Mouse (Mus musculus) forebrain, postnatal 0 days (tissue): ENCODE data around the gene Tenm4. TPM values are rescaled to one million over a fixed set of nuclear protein-coding genes. Genes with fewer than 3 reads are reported as not detected.

ENCODE experiments used
- ATAC-seq: fragments of 200-750 bp; cut with Nextera tagmentation; 2 replicates; pipeline ENCODE4 v1.8.0; 2017; ENCODE audit warnings: mild to moderate bottlenecking, moderate library complexity
- DNase-seq: peaks from one replicate; pipeline ENCODE4 v3.0.0-alpha.2; 2015
- H3K27ac ChIP-seq: fragments of 300-500 bp; sonication (generic); 2 replicates; pipeline ENCODE4 v1.5.1; 2014; ENCODE audit warnings: low read depth, mild to moderate bottlenecking, antibody characterized with exemption, low read length, moderate library complexity, mixed read lengths
- H3K27me3 ChIP-seq: fragments of 300-500 bp; sonication (generic); 2 replicates; pipeline ENCODE4 v1.6.1; 2014; ENCODE audit warnings: mild to moderate bottlenecking, low read length, mixed read lengths; ENCODE audit not compliant: insufficient read depth
- H3K36me3 ChIP-seq: fragments of 300-500 bp; sonication (generic); 2 replicates; pipeline ENCODE4 v1.6.1; 2014; ENCODE audit warnings: mild to moderate bottlenecking, moderate library complexity; ENCODE audit not compliant: insufficient read depth
- H3K4me1 ChIP-seq: fragments of 300-500 bp; sonication (generic); 2 replicates; pipeline ENCODE4 v1.6.1; 2014; ENCODE audit warnings: antibody characterized with exemption; ENCODE audit not compliant: insufficient read depth
- H3K4me2 ChIP-seq: fragments of 300-500 bp; sonication (generic); 2 replicates; pipeline ENCODE4 v1.6.1; 2014; ENCODE audit warnings: low read depth, mild to moderate bottlenecking, moderate library complexity
- H3K4me3 ChIP-seq: fragments of 300-500 bp; sonication (generic); 2 replicates; pipeline ENCODE4 v1.5.1; 2014; ENCODE audit warnings: low read depth, low read length, mixed read lengths
- H3K9ac ChIP-seq: fragments of 300-500 bp; sonication (generic); 2 replicates; pipeline ENCODE4 v1.6.1; 2014; ENCODE audit warnings: mild to moderate bottlenecking
- H3K9me3 ChIP-seq: fragments of 300-500 bp; sonication (generic); 2 replicates; pipeline ENCODE4 v1.6.1; 2016; ENCODE audit warnings: low read length
- CTCF ChIP-seq: sonication (generic); IDR thresholded peaks from 2 replicates; pipeline ENCODE4 v1.5.1; 2016; ENCODE audit warnings: antibody characterized with exemption, control low read depth, low read depth
- WGBS: fragments of 180-500 bp; shearing (Covaris S2); extraction: QIAGEN DNeasy Blood & Tissue Kit; methylation state at CpG from one replicate; pipeline ENCODE4 v1.1.7; 2014; 5-methylcytosine and 5-hydroxymethylcytosine counted together
- polyA plus RNA-seq: library from polyadenylated mRNA; unstranded; fragments of >200 nt; fragmentation: Nextera tagmentation; extraction: Ambion mirVana; gene quantifications from 2 replicates; pipeline ENCODE4 v1.2.1, GENCODE M21; 2015
- total RNA-seq: library from RNA; depleted of rRNA; stranded (reverse); fragments of >200 nt; gene quantifications from 2 replicates; pipeline ENCODE4 v1.2.3, GENCODE M21; 2014

Tenm4 gene
- total and polyA plus RNA-seq, 2 experiments from 2014 or later: 50.6 to 69.5 TPM

- ATAC-seq: no peak
Measured at GRCm38 (mm10) chr7:96708968-96709367, 537.9 kb downstream of the Tenm4 start.

DNA sequence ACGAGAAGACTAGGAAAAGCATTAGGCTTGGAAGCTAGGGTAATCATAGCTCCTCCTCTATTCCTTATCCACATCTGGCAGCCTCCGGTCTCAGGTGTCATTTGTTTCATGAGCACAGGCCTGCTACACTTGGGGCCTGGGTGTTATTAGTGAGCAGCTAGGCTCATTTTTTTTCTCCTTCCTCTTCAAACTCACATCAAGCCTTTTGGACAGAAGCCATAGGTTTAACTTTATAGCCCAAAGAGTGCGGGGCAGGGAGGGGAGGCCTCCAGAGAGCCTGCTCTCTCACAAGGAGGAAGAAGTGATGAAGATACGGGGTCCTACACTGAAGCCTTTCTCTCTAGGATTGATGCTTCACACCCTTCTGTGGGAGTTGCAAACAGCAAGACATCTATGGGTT, 538.8 kb downstream of the Tenm4 start:
- Histone ChIP-seq H3K36me3 (peaks cover 8% of the 10 kb centered on the region), H3K4me1 (no peaks in the 10 kb centered on the region), H3K27ac (no peak overlapping the region), H3K27me3 (no peaks in the 10 kb centered on the region), H3K9ac (no peak overlapping the region), H3K4me3 (no peak overlapping the region), H3K9me3 (no peaks in the 10 kb centered on the region), H3K4me2 (no peak overlapping the region)
- DNase-seq: no peak
- TF ChIP-seq CTCF: no peak
- ATAC-seq: no peak
- WGBS: 97% methylated on average over 4 of the region's 4 CpGs

More at GRCm38 (mm10) chr7:96708968-96709367, 537.9 kb downstream of the Tenm4 start:
- Histone ChIP-seq H3K27ac (no peak overlapping the region), H3K36me3 (peaks cover 8% of the 10 kb centered on the region), H3K4me3 (no peak overlapping the region), H3K4me1 (no peaks in the 10 kb centered on the region), H3K27me3 (no peaks in the 10 kb centered on the region), H3K4me2 (no peak overlapping the region), H3K9ac (no peak overlapping the region), H3K9me3 (no peaks in the 10 kb centered on the region)
- DNase-seq: no peak
- TF ChIP-seq CTCF: no peak
- WGBS: 69% methylated on average over 8 of the region's 8 CpGs

GRCm38 (mm10) chr7:96710658-96711071, 539.6 kb downstream of the Tenm4 start:
- peaks cover 11% of the 10 kb centered on the region for H3K36me3 ChIP-seq
- no peaks in the 10 kb centered on the region for H3K4me1 ChIP-seq
- H3K27me3 ChIP-seq: no peaks in the 10 kb centered on the region
- H3K9me3 ChIP-seq: no peaks in the 10 kb centered on the region
- DNase-seq (no peak), ATAC-seq (no peak)
- H3K4me2 ChIP-seq: no peak overlapping the region
- H3K27ac ChIP-seq: no peak overlapping the region
- H3K9ac ChIP-seq: no peak overlapping the region
- no peak overlapping the region for H3K4me3 ChIP-seq
- 41% methylated on average over 1 of the region's 1 CpGs for WGBS
- TF ChIP-seq CTCF: no peak

- H3K36me3 ChIP-seq: peaks cover 7% of the 10 kb centered on the region; the same call in 1 of the 2 replicates
- H3K4me2 ChIP-seq: no peak overlapping the region
- peaks cover 2% of the 10 kb centered on the region; the same call in 1 of the 2 replicates for H3K4me1 ChIP-seq
- no peak overlapping the region for H3K9ac ChIP-seq
- ATAC-seq: no peak
- TF ChIP-seq CTCF: no peak
- no peaks in the 10 kb centered on the region for H3K9me3 ChIP-seq
- DNase-seq: no peak
- no peaks in the 10 kb centered on the region for H3K27me3 ChIP-seq
- no peak overlapping the region for H3K27ac ChIP-seq
- H3K4me3 ChIP-seq: no peak overlapping the region
Measured at GRCm38 (mm10) chr7:96712876-96713275, 541.8 kb downstream of the Tenm4 start.

GRCm38 (mm10) chr7:96716911-96717310, 545.9 kb downstream of the Tenm4 start:
- Histone ChIP-seq H3K9ac (no peak overlapping the region), H3K27me3 (no peaks in the 10 kb centered on the region), H3K4me1 (peaks cover 23% of the 10 kb centered on the region; the same call in 1 of the 2 replicates), H3K4me2 (no peak overlapping the region), H3K27ac (no peak overlapping the region), H3K9me3 (no peaks in the 10 kb centered on the region), H3K4me3 (no peak overlapping the region), H3K36me3 (peaks cover 7% of the 10 kb centered on the region; the same call in 1 of the 2 replicates)
- no peak for TF ChIP-seq CTCF
- DNase-seq (no peak), ATAC-seq (no peak)
- WGBS: 84% methylated on average over 4 of the region's 4 CpGs

DNA sequence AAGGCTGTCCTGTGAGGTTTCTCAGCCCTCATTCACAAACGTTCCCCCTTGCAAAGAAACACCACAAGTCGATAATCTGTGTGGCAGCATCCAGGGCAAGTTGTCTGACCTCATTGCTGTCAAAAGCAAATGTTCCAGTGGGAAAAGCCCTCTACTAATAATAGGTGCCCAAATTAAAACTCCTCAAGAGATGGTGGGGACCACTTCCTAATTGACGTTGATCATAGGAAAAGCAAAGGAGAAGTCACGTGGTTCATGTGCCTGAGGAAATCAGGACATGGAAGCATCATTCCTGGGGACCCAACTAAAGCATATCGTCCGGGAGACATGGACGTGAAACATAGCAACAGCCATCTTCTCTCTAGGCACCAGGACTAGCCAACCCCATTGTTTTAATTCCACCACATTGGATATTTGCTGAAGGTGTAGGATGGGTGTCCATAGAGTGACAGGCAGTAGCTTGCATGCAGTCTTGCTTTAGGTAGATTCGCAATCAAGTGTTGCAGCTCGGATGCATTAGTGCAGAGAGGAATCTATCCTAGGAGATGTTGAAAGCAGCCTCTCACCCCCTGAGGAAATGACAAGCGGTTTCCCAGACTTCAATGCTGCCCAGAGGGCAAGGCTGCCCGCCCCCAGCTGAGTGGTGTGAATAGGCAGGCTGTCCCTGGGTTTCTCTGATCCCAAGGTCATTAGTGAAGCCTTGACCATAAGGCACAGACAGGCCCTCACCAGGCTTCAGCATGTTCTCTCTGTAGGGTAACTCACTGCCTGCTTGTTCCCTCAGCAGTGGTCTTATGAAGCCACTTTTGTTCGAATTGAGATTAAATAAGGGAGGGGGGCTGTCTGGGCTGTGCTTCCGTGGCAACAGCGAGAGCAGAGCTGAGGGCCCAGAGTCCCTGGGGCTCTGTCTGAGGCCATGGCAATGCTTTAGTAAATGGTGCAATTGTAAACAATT, 547.4 kb downstream of the Tenm4 start:
- Histone ChIP-seq H3K4me2 (no peak overlapping the region), H3K27ac (peak overlapping the region; percentile 42; the same call in 1 of the 2 replicates), H3K9me3 (no peaks in the 10 kb centered on the region), H3K36me3 (peaks cover 7% of the 10 kb centered on the region; the same call in 1 of the 2 replicates), H3K9ac (peak overlapping the region; percentile 19; the same call in 1 of the 2 replicates), H3K4me3 (no peak overlapping the region), H3K4me1 (peaks cover 23% of the 10 kb centered on the region; the same call in 1 of the 2 replicates), H3K27me3 (no peaks in the 10 kb centered on the region)
- DNase-seq (peak; percentile 54), ATAC-seq (peak; percentile 83)
- WGBS: 18% methylated on average over 14 of the region's 14 CpGs
- TF ChIP-seq CTCF: no peak

DNA sequence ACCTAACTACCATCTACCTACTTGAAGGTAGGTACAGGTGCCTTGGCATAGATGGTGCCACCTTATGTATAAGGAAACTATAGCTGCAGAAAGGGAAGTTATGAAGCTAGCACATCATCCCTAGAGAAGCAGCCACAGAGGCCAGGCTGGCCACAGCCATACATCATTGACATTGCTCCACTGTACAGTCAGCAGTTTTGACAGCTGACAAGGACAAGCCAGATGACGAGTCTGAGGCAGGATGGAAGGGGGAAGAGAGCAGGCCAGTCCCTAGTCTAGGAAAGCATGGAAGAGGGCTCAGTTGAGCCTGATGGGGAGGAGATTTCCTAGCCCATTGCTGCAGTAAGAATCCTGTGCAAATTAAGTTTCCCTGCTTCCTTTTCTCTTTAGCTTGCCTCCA, 548.9 kb downstream of the Tenm4 start:
- H3K27ac ChIP-seq: 0 out of 2 replicates have a peak overlapping the region, but pooled peaks have one; percentile 47
- H3K4me3 ChIP-seq: no peak overlapping the region
- TF ChIP-seq CTCF: no peak
- peaks cover 23% of the 10 kb centered on the region; the same call in 1 of the 2 replicates for H3K4me1 ChIP-seq
- no peak overlapping the region for H3K4me2 ChIP-seq
- H3K36me3 ChIP-seq: peaks cover 7% of the 10 kb centered on the region; the same call in 1 of the 2 replicates
- 11% methylated on average over 1 of the region's 1 CpGs for WGBS
- DNase-seq: no peak
- peak; percentile 12; the same call in 1 of the 2 replicates for ATAC-seq
- H3K9ac ChIP-seq: no peak overlapping the region
- H3K27me3 ChIP-seq: no peaks in the 10 kb centered on the region
- no peaks in the 10 kb centered on the region for H3K9me3 ChIP-seq
